Mouse (Mus musculus): ENCODE data around the gene Npy1r. TPM values are rescaled to one million over a fixed set of nuclear protein-coding genes. Genes with fewer than 3 reads are reported as not detected.

Npy1r gene
- polyA plus RNA-seq, 1 experiment from 2014 or later: 7.7 TPM

GRCm38 (mm10) chr8:66731957-66732356, 35.0 kb downstream of the Npy1r start:
- no peak overlapping the region for H3K9ac ChIP-seq
- no peaks in the 10 kb centered on the region for H3K27me3 ChIP-seq
- no peaks in the 10 kb centered on the region for H3K4me1 ChIP-seq (replicated peaks)
- H3K9me3 ChIP-seq: no peaks in the 10 kb centered on the region
- no peak overlapping the region for H3K4me3 ChIP-seq
- H3K27ac ChIP-seq: no peak overlapping the region
- H3K4me2 ChIP-seq: no peak overlapping the region
- no peak for ATAC-seq (ENCODE audit: low FRiP score)
- H3K36me3 ChIP-seq: no peaks in the 10 kb centered on the region
- 46% methylated on average over 5 of the region's 5 CpGs for WGBS

GRCm38 (mm10) chr8:66742359-66742758, 45.4 kb downstream of the Npy1r start:
- Histone ChIP-seq H3K4me1 (replicated peaks) (no peaks in the 10 kb centered on the region), H3K9ac (no peak overlapping the region), H3K4me3 (no peak overlapping the region), H3K27me3 (no peaks in the 10 kb centered on the region), H3K9me3 (no peaks in the 10 kb centered on the region), H3K4me2 (no peak overlapping the region), H3K36me3 (no peaks in the 10 kb centered on the region), H3K27ac (no peak overlapping the region)
- WGBS: 70% methylated on average over 1 of the region's 1 CpGs
- no peak for ATAC-seq (ENCODE audit: low FRiP score)

- no peaks in the 10 kb centered on the region for H3K4me1 ChIP-seq (replicated peaks)
- no peak overlapping the region for H3K9ac ChIP-seq
- H3K4me2 ChIP-seq: no peak overlapping the region
- no peaks in the 10 kb centered on the region for H3K27me3 ChIP-seq
- no peak for ATAC-seq (ENCODE audit: low FRiP score)
- WGBS: 98% methylated on average over 3 of the region's 3 CpGs
- H3K4me3 ChIP-seq: no peak overlapping the region
- H3K9me3 ChIP-seq: no peaks in the 10 kb centered on the region
- H3K27ac ChIP-seq: no peak overlapping the region
- no peaks in the 10 kb centered on the region for H3K36me3 ChIP-seq
Measured at GRCm38 (mm10) chr8:66745612-66746011, 48.6 kb downstream of the Npy1r start.

- ATAC-seq (ENCODE audit: low FRiP score): no peak
- Histone ChIP-seq H3K9me3 (no peaks in the 10 kb centered on the region), H3K36me3 (no peaks in the 10 kb centered on the region), H3K27ac (no peak overlapping the region), H3K4me3 (no peak overlapping the region), H3K27me3 (no peaks in the 10 kb centered on the region), H3K9ac (no peak overlapping the region), H3K4me1 (replicated peaks) (no peaks in the 10 kb centered on the region), H3K4me2 (no peak overlapping the region)
- WGBS: 73% methylated on average over 2 of the region's 2 CpGs
Measured at GRCm38 (mm10) chr8:66751621-66752020, 54.6 kb downstream of the Npy1r start.

- ATAC-seq (ENCODE audit: low FRiP score): no peak
- H3K36me3 ChIP-seq: no peaks in the 10 kb centered on the region
- H3K4me3 ChIP-seq: no peak overlapping the region
- no peaks in the 10 kb centered on the region for H3K27me3 ChIP-seq
- H3K9ac ChIP-seq: no peak overlapping the region
- H3K9me3 ChIP-seq: no peaks in the 10 kb centered on the region
- H3K4me1 ChIP-seq (replicated peaks): no peaks in the 10 kb centered on the region
- H3K27ac ChIP-seq: no peak overlapping the region
- no peak overlapping the region for H3K4me2 ChIP-seq
- WGBS: 93% methylated on average over 2 of the region's 2 CpGs
Measured at GRCm38 (mm10) chr8:66756161-66756560, 59.2 kb downstream of the Npy1r start.

Other genes starting within 250 kb of the Npy1r start
- gene Tma16, start 210.7 kb upstream of the Npy1r start, polyA plus RNA-seq (2015; fragmentation: Nextera tagmentation; extraction: Ambion mirVana): 10.9 and 13.0 TPM in 2 replicates
- 0.05 TPM in 1 of 2 replicates, not detected in the other for gene Tktl2, start 185.4 kb upstream of the Npy1r start, polyA plus RNA-seq (2015; fragmentation: Nextera tagmentation; extraction: Ambion mirVana)
- gene Npy5r, start 9.1 kb upstream of the Npy1r start, polyA plus RNA-seq (2015; fragmentation: Nextera tagmentation; extraction: Ambion mirVana): 1.1 and 1.6 TPM in 2 replicates
- 1.9 and 2.1 TPM in 2 replicates for gene Naf1, start 163.0 kb downstream of the Npy1r start, polyA plus RNA-seq (2015; fragmentation: Nextera tagmentation; extraction: Ambion mirVana)

Data from hindbrain, embryonic 13.5 days (tissue).